Mouse (Mus musculus) stomach, embryonic 16.5 days (tissue): ENCODE measurements around the gene Phospho1. TPM values are rescaled to one million over a fixed set of nuclear protein-coding genes. Genes with fewer than 3 reads are reported as not detected.

Experiments
- polyA plus RNA-seq: library from polyadenylated mRNA; unstranded; fragments of >200 nt; fragmentation: Nextera tagmentation; extraction: Ambion mirVana; gene quantifications from 2 replicates; pipeline ENCODE4 v1.2.1, GENCODE M21; 2015

Phospho1 gene
- polyA plus RNA-seq, 1 experiment from 2014 or later: 0.94 TPM

Other genes with a start within 250 kb of the Phospho1 start
- 13.2 and 15.0 TPM in 2 replicates for gene Ngfr, start 236.8 kb upstream of the Phospho1 start, polyA plus RNA-seq
- gene Phb, start 157.5 kb upstream of the Phospho1 start, polyA plus RNA-seq: 209 and 221 TPM in 2 replicates
- 20.8 and 22.4 TPM in 2 replicates for gene Zfp652, start 111.8 kb upstream of the Phospho1 start, polyA plus RNA-seq
- 1.1 and 1.3 TPM in 2 replicates for gene B130006D01Rik, start 100.9 kb upstream of the Phospho1 start, polyA plus RNA-seq
- gene Gngt2, start 12.7 kb downstream of the Phospho1 start, polyA plus RNA-seq: 16.1 and 18.2 TPM in 2 replicates
- 9.7 and 9.9 TPM in 2 replicates for gene Abi3, start 18.0 kb downstream of the Phospho1 start, polyA plus RNA-seq
- 3.0 and 4.5 TPM in 2 replicates for gene B4galnt2, start 90.4 kb downstream of the Phospho1 start, polyA plus RNA-seq
- 24.1 and 26.7 TPM in 2 replicates for gene Igf2bp1, start 181.4 kb downstream of the Phospho1 start, polyA plus RNA-seq
- gene Gip, start 200.0 kb downstream of the Phospho1 start, polyA plus RNA-seq: 2.5 and 5.3 TPM in 2 replicates
- 80.5 and 92.6 TPM in 2 replicates for gene Snf8, start 210.4 kb downstream of the Phospho1 start, polyA plus RNA-seq
- gene Ube2z, start 240.9 kb downstream of the Phospho1 start, polyA plus RNA-seq: 32.6 and 34.0 TPM in 2 replicates